Mouse (Mus musculus) cortical plate, adult 2 months (tissue): ENCODE measurements at regions not wholly inside any gene's neighbourhood (a gene's known extent, or its start where the extent isn't known, plus 50 kb on each side); places are given as distances from the start of the nearest gene placed in this dataset.

Experiments used
- H3K27ac ChIP-seq: fragments of 200-500 bp; 2 replicates; pipeline ENCODE4 v1.5.1; 2012; ENCODE audit warnings: low read length, control low read depth, inconsistent platforms; ENCODE audit not compliant: insufficient read depth
- H3K4me1 ChIP-seq: fragments of 200-500 bp; 2 replicates; pipeline ENCODE4 v1.6.1; 2011; ENCODE audit warnings: low read length; ENCODE audit not compliant: control insufficient read depth, insufficient read depth
- H3K4me3 ChIP-seq: fragments of 200-500 bp; 2 replicates; pipeline ENCODE4 v1.5.1; 2011; ENCODE audit warnings: mild to moderate bottlenecking, low read length, control low read depth; ENCODE audit not compliant: insufficient read depth
- CTCF ChIP-seq: fragments of 200-500 bp; IDR thresholded peaks from 2 replicates; pipeline ENCODE4 v1.5.1; 2011; ENCODE audit warnings: mild to moderate bottlenecking, control low read depth, low read length; ENCODE audit not compliant: insufficient read depth; ENCODE audit errors: extremely low read depth
- POLR2A ChIP-seq: fragments of 200-500 bp; IDR thresholded peaks from 2 replicates; pipeline ENCODE4 v1.6.1; 2011; ENCODE audit warnings: mild to moderate bottlenecking, low read length, control low read depth; ENCODE audit not compliant: insufficient read depth; ENCODE audit errors: extremely low read depth

- H3K4me3 ChIP-seq = no peak overlapping the region
- no peaks in the 10 kb centered on the region for H3K4me1 ChIP-seq
- no peak overlapping the region for H3K27ac ChIP-seq
- TF ChIP-seq CTCF = no peak
- TF ChIP-seq POLR2A = no peak
These were observed 600.4 kb downstream of the Tox3 start for GRCm38 (mm10) chr8:89747726-89748125.

- Histone ChIP-seq H3K27ac (no peak overlapping the region), H3K4me3 (no peak overlapping the region), H3K4me1 (no peaks in the 10 kb centered on the region)
- TF ChIP-seq POLR2A (no peak), CTCF (no peak)
These were observed 603.7 kb downstream of the Tox3 start for GRCm38 (mm10) chr8:89744267-89745028.

- no peak overlapping the region for H3K27ac ChIP-seq
- H3K4me3 ChIP-seq = no peak overlapping the region
- no peaks in the 10 kb centered on the region for H3K4me1 ChIP-seq
- TF ChIP-seq CTCF = no peak
- no peak for TF ChIP-seq POLR2A
These were observed 609.5 kb downstream of the Tox3 start for GRCm38 (mm10) chr8:89738657-89739056.

GRCm38 (mm10) chr8:89737636-89738035 lies 610.5 kb downstream of the Tox3 start:
- Histone ChIP-seq H3K4me1 (no peaks in the 10 kb centered on the region), H3K27ac (no peak overlapping the region), H3K4me3 (no peak overlapping the region)
- no peak for TF ChIP-seq POLR2A
- no peak for TF ChIP-seq CTCF

GRCm38 (mm10) chr8:89727252-89727651 lies 620.9 kb downstream of the Tox3 start:
- H3K27ac ChIP-seq = no peak overlapping the region
- H3K4me3 ChIP-seq = no peak overlapping the region
- H3K4me1 ChIP-seq = no peaks in the 10 kb centered on the region
- TF ChIP-seq POLR2A = no peak
- no peak for TF ChIP-seq CTCF

- no peak overlapping the region for H3K4me3 ChIP-seq
- no peak overlapping the region for H3K27ac ChIP-seq
- no peaks in the 10 kb centered on the region for H3K4me1 ChIP-seq
- TF ChIP-seq POLR2A (no peak), CTCF (no peak)
These were observed 626.3 kb downstream of the Tox3 start for GRCm38 (mm10) chr8:89721684-89722305.

GRCm38 (mm10) chr8:89713880-89714279 lies 634.3 kb downstream of the Tox3 start:
- Histone ChIP-seq H3K4me3 (no peak overlapping the region), H3K27ac (no peak overlapping the region), H3K4me1 (no peaks in the 10 kb centered on the region)
- TF ChIP-seq POLR2A = no peak

GRCm38 (mm10) chr8:89707341-89707928 lies 640.7 kb downstream of the Tox3 start:
- H3K4me1 ChIP-seq = no peaks in the 10 kb centered on the region
- TF ChIP-seq POLR2A (no peak), CTCF (no peak)
- H3K4me3 ChIP-seq = no peak overlapping the region
- no peak overlapping the region for H3K27ac ChIP-seq

DNA sequence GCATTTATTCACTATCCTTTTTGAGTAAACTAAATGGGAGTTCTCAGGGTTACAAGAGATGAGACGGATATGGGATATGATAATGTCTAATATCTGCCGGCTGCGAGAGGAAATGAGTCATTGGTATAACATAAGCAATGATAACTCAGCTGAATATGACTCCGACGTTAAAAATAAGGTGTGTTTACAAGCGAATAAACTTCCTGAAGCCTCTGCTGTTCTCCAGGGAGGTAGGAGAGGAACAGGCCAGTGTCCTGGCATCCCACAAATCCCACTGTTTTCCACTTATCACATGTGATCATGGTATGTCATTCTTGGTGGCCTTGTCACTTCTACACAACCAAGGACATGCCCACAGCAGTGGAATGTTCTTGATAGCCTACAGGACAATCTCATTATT lies 641.7 kb upstream of the Sall1 start:
- H3K27ac ChIP-seq = no peak overlapping the region
- TF ChIP-seq POLR2A = no peak
- no peak for TF ChIP-seq CTCF
- no peak overlapping the region for H3K4me3 ChIP-seq
- H3K4me1 ChIP-seq = no peaks in the 10 kb centered on the region

GRCm38 (mm10) chr8:89680937-89681336 lies 637.0 kb upstream of the Sall1 start:
- no peak overlapping the region for H3K4me3 ChIP-seq
- H3K27ac ChIP-seq = no peak overlapping the region
- no peaks in the 10 kb centered on the region for H3K4me1 ChIP-seq
- TF ChIP-seq CTCF (no peak), POLR2A (no peak)
